Mouse (Mus musculus) liver, adult 2 months (tissue): ENCODE data around the gene Tulp3.

Source experiments
- CTCF ChIP-seq: fragments of 200-500 bp; IDR thresholded peaks from 2 replicates; pipeline ENCODE4 v1.5.1; 2011; ENCODE audit warnings: low read depth, low read length, control low read depth
- POLR2A ChIP-seq: fragments of 200-500 bp; IDR thresholded peaks from 2 replicates; pipeline ENCODE4 v1.6.1; 2011; ENCODE audit warnings: low read length, control low read depth; ENCODE audit not compliant: insufficient read depth; ENCODE audit errors: extremely low read depth

DNA sequence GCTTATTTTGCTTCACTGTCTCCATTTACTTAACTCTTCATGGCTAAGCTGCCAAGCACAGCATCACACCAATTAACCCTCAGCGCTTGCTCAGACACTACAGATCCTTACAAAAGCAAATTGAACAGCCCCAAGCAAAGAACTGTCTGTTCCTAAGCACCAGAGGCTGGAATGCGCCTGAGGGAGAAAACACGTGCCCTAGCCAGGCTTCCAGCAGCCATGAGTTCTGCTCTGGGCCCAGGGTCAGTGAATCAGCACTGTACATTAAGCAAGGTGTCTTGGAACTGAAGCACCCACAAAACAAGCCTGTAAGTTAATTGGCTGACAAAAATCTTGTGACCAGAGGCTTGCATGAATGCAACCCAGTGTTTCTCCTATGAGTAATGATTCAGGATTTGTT, 73.5 kb downstream of the Tulp3 start:
- TF ChIP-seq CTCF (no peak), POLR2A (no peak)
